Mouse (Mus musculus) hindbrain, embryonic 10.5 days (tissue): ENCODE results near the gene Utrn. TPM values are rescaled to one million over a fixed set of nuclear protein-coding genes. Genes with fewer than 3 reads are reported as not detected.

Source experiments
- DNase-seq: peaks from one replicate; pipeline ENCODE4 v3.0.0-alpha.2; 2017; ENCODE audit warnings: low spot score
- H3K27ac ChIP-seq: fragments of 300-500 bp; sonication (generic); 2 replicates; pipeline ENCODE4 v1.5.1; 2016; ENCODE audit warnings: mild to moderate bottlenecking, moderate library complexity
- H3K27me3 ChIP-seq: fragments of 300-500 bp; sonication (generic); 2 replicates; pipeline ENCODE4 v1.6.1; 2016; ENCODE audit warnings: mild to moderate bottlenecking; ENCODE audit not compliant: poor library complexity, insufficient read depth, severe bottlenecking
- H3K36me3 ChIP-seq: fragments of 300-500 bp; sonication (generic); 2 replicates; pipeline ENCODE4 v1.6.1; 2016; ENCODE audit warnings: mild to moderate bottlenecking, moderate library complexity
- H3K4me1 ChIP-seq: fragments of 300-500 bp; sonication (generic); replicated peaks from 2 replicates; pipeline ENCODE4 v1.6.1; 2016; ENCODE audit warnings: mild to moderate bottlenecking
- H3K4me3 ChIP-seq: fragments of 300-500 bp; sonication (generic); 2 replicates; pipeline ENCODE4 v1.5.1; 2016; ENCODE audit warnings: mild to moderate bottlenecking, moderate library complexity
- H3K9me3 ChIP-seq: fragments of 300-500 bp; sonication (generic); 2 replicates; pipeline ENCODE4 v1.6.1; 2016; ENCODE audit warnings: mild to moderate bottlenecking, moderate library complexity
- WGBS: fragments of 180-500 bp; shearing (Covaris S2); methylation state at CpG from one replicate; pipeline ENCODE4 v1.1.7; 2016; 5-methylcytosine and 5-hydroxymethylcytosine counted together
- polyA plus RNA-seq: library from polyadenylated mRNA; unstranded; fragments of >200 nt; fragmentation: Nextera tagmentation; extraction: Ambion mirVana; gene quantifications from 2 replicates; pipeline ENCODE4 v1.2.1, GENCODE M21; 2016

Utrn gene
- polyA plus RNA-seq, 1 experiment from 2014 or later, result 38.7 TPM

DNA sequence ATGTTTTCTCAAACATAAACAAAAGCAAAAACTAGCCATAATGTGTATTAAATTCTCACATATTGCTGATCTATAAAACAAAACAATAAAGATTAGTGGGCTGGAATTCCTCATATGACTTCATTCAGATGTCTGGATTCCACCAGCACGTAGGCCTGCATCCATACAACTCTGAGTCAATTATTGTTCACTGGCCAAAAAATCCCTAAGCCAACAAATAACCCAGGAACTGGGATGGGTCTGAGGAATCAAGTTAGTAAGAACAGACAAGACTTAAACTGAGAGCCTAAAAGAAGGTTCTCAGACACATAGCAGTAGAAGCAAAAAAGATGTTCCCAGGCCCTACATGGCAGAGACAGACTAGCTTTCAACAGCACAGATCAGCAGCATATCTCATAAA, 65.2 kb downstream of the Utrn start:
- no peaks in the 10 kb centered on the region for H3K27me3 ChIP-seq
- no peak overlapping the region for H3K4me3 ChIP-seq
- WGBS, result 85% methylated on average over 1 of the region's 1 CpGs
- H3K4me1 ChIP-seq, result peaks cover 21% of the 10 kb centered on the region
- H3K27ac ChIP-seq, result no peak overlapping the region
- H3K9me3 ChIP-seq, result no peaks in the 10 kb centered on the region
- no peaks in the 10 kb centered on the region for H3K36me3 ChIP-seq
- DNase-seq, result no peak

DNA sequence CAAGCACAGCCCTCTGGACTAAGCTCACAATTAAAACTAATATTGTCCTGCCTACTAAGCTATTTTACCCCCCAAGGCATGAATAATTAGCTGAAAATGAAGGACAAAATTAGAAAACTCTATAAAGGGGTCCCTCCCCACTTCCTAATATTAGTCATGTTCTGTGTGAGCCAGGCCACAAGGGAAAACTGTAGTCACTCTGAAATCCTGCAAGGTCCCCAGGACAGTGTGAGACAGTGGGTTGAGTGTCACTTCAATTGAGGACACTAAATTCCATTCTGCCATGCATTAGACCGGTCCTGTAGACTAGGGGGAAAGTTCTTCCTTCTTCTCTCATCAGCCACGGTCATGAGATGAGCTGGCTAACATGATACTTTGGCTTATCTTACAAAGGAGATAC, 69.7 kb downstream of the Utrn start:
- Histone ChIP-seq H3K4me1 (peaks cover 13% of the 10 kb centered on the region), H3K27ac (no peak overlapping the region), H3K36me3 (no peaks in the 10 kb centered on the region), H3K27me3 (no peaks in the 10 kb centered on the region), H3K9me3 (no peaks in the 10 kb centered on the region), H3K4me3 (no peak overlapping the region)
- WGBS, result 90% methylated on average over 2 of the region's 2 CpGs
- DNase-seq, result no peak

DNA sequence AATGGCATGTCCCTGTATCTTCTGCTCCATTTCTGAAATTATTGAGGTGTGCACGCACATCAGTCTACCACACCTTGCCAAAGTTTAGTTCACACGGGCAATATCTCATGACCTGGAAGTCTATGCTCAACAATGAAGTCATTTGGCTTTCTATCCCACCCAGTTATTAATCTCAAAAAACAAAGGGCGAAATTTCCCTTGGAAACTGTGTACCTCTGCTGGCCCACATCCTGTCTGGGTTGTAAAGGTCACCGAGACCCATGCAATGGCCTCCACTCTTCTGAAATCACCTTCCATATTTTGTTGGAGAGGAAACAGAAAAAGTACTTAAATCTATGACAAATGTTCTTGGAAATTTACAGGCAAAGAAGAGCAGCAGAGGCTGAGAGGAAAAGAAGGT, 70.9 kb downstream of the Utrn start:
- no peak overlapping the region for H3K4me3 ChIP-seq
- no peaks in the 10 kb centered on the region for H3K27me3 ChIP-seq
- no peaks in the 10 kb centered on the region for H3K9me3 ChIP-seq
- WGBS, result 91% methylated on average over 4 of the region's 4 CpGs
- no peak overlapping the region for H3K27ac ChIP-seq
- H3K36me3 ChIP-seq, result no peaks in the 10 kb centered on the region
- no peak for DNase-seq
- H3K4me1 ChIP-seq, result peaks cover 13% of the 10 kb centered on the region

DNA sequence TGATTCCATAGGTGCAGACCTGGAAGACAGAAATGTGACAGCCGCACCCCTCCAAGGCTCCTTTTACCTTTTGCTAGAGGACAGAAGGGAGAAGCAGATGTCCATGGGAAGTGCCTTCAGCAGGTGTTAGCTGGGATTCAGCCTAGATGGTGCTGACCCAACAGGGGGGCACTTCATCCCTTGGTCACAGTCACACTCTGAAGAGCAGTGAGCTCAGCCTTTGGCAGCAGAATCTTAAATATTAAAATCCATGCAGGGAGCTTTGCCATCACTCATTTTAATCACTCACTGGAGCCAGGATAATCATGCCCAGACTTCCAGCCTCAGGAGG, 72.7 kb downstream of the Utrn start:
- Histone ChIP-seq H3K27me3 (no peaks in the 10 kb centered on the region), H3K4me1 (peaks cover 26% of the 10 kb centered on the region), H3K9me3 (no peaks in the 10 kb centered on the region), H3K4me3 (no peak overlapping the region), H3K36me3 (no peaks in the 10 kb centered on the region), H3K27ac (0 out of 2 replicates have a peak overlapping the region, but pooled peaks have one; percentile 35)
- no peak for DNase-seq
- 79% methylated on average over 1 of the region's 1 CpGs for WGBS

DNA sequence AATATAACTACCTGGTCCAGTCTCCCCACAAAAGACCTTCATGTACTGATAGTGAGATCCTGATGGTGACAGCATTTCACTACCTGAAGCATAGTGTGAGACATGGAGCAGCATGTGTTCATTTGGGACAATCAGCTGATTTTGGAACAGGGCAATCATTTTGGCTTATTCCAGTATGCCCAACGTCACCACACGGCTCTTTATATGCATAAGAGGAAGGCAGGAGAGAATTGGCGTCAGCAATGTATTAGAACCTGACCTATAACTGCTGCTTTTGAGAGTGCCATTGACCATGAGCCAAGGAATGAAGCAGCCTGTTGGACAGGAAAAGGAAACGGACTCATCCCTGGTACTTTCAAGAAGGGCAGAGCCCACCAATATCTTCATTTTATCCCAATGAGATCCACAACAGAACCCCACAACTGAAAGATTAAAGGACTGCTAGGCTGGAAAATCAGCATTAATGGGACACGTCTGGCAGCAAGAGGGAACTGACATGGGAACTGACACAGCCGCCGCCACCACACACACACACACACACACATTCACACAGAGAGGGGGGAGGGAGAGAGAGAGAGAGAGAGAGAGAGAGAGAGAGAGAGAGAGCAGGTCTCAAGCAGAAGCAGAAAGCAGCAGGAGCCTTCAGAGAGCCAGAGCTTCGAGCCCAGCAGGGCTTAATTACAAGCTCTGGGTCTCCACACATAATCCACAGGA, 73.2 kb downstream of the Utrn start:
- no peaks in the 10 kb centered on the region for H3K27me3 ChIP-seq
- H3K4me3 ChIP-seq, result no peak overlapping the region
- no peak for DNase-seq
- no peaks in the 10 kb centered on the region for H3K9me3 ChIP-seq
- 73% methylated on average over 8 of the region's 8 CpGs for WGBS
- H3K27ac ChIP-seq, result peak overlapping the region; percentile 35; the same call in 1 of the 2 replicates
- peaks cover 32% of the 10 kb centered on the region for H3K4me1 ChIP-seq
- no peaks in the 10 kb centered on the region for H3K36me3 ChIP-seq

DNA sequence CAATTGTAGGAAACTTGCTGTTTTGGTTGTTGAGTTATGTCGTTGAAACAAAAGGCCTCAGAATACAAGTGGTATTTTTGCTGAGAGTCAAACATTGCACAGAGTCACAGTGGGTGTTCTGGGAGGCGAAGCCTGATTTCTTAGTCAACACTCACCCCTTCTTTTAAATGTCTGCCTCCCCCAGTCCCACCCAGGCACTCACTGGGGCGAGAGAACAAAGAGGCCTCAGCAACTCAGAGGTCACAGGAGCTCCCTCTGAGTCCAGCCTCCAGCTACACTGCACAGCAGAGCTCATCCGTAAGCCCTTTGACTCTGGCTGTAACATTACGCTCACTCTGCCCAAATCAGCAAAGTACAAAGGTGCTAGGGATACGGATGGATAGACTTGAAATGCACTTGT, 77.1 kb downstream of the Utrn start:
- Histone ChIP-seq H3K9me3 (no peaks in the 10 kb centered on the region), H3K27me3 (no peaks in the 10 kb centered on the region), H3K4me1 (peaks cover 32% of the 10 kb centered on the region), H3K36me3 (no peaks in the 10 kb centered on the region), H3K27ac (peak overlapping the region; percentile 80), H3K4me3 (no peak overlapping the region)
- DNase-seq, result peak; percentile 60
- WGBS, result 4% methylated on average over 6 of the region's 6 CpGs

DNA sequence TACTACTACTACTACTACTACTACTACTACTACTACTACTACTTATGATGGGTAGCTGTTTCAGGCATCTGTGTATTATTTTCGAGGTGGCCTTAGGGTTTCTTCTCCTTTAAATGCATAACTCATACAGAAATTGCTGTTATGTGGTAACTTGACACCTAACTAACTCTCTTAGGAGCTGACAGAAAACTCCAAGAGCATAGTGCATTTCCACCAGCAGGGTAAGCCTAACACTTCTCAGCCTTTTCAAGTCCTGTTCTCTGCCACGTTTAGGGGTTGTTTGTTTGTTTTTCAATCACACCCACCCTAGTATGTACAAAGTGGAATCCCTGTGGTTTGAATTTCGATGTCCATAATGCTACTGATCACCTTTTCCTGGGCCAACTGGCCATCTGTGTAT, 78.3 kb downstream of the Utrn start:
- 63% methylated on average over 3 of the region's 3 CpGs for WGBS
- H3K27me3 ChIP-seq, result no peaks in the 10 kb centered on the region
- peaks cover 21% of the 10 kb centered on the region for H3K4me1 ChIP-seq
- no peaks in the 10 kb centered on the region for H3K9me3 ChIP-seq
- H3K4me3 ChIP-seq, result no peak overlapping the region
- no peak for DNase-seq
- H3K27ac ChIP-seq, result 0 out of 2 replicates have a peak overlapping the region, but pooled peaks have one; percentile 80
- no peaks in the 10 kb centered on the region for H3K36me3 ChIP-seq

DNA sequence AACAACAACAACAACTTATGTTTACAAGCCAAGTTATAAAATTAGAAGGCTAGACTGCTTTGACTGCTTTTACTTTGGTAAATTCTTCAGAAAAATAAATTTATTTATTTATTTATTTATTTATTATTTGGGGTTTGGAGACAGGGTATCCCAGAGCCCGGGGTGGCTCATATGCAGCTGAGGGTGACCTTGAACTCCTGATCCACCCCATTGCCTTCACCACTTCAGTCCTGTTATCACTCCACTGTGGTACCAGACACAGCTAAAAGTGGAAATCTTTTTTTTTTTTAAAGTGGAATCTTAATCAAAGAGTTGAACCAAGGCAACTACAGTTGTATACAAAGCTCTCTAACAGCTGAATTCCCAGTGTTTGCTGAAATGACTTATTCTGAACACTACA, 80.6 kb downstream of the Utrn start:
- Histone ChIP-seq H3K36me3 (no peaks in the 10 kb centered on the region), H3K4me1 (peaks cover 19% of the 10 kb centered on the region), H3K4me3 (no peak overlapping the region), H3K27me3 (no peaks in the 10 kb centered on the region), H3K27ac (no peak overlapping the region), H3K9me3 (no peaks in the 10 kb centered on the region)
- no peak for DNase-seq
- WGBS, result 92% methylated on average over 1 of the region's 1 CpGs

DNA sequence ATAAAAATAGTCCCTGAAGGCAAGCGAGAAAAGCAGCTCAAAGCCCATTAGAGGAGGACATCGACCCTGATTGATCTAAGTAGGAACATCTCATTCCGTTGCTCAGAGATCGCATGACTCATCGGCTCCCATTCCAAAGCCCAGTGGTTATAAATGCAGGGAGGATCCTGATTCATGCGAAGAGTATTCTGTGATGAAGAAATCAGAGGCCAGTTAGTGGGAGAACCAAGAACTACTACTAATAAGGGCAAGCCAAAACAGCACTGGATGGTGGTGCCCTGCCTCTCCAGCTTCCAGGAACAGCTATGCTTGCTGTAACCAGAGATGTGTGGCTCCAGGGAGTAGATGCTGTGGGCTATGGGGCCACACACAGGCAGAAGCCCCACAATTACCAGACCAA, 81.2 kb downstream of the Utrn start:
- WGBS, result 88% methylated on average over 6 of the region's 6 CpGs
- Histone ChIP-seq H3K36me3 (no peaks in the 10 kb centered on the region), H3K4me3 (no peak overlapping the region), H3K9me3 (no peaks in the 10 kb centered on the region), H3K27ac (no peak overlapping the region), H3K4me1 (peaks cover 19% of the 10 kb centered on the region), H3K27me3 (no peaks in the 10 kb centered on the region)
- no peak for DNase-seq

DNA sequence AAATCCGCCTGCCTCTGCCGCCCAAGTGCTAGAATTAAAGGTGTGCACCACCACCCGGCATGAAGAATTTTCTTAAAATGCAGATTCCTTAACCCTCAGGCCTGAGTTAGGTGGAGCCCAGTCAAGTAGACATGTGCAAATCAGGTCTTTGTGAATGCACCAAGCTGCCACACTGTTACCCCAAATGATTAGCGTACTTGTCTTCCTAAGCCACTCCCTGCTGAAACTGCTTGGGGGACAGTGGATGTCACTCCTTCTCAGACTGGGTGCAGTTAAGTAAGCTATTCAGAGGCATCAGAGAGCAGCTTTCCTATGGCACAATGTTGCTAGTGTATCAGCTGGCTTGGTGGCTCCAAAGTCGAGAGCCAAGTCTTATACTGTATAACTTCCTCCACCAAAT, 83.9 kb downstream of the Utrn start:
- H3K27me3 ChIP-seq, result no peaks in the 10 kb centered on the region
- H3K27ac ChIP-seq, result no peak overlapping the region
- no peaks in the 10 kb centered on the region for H3K4me1 ChIP-seq
- H3K36me3 ChIP-seq, result peaks cover 3% of the 10 kb centered on the region; the same call in 1 of the 2 replicates
- no peak for DNase-seq
- no peaks in the 10 kb centered on the region for H3K9me3 ChIP-seq
- no peak overlapping the region for H3K4me3 ChIP-seq
- WGBS, result 90% methylated on average over 5 of the region's 5 CpGs

DNA sequence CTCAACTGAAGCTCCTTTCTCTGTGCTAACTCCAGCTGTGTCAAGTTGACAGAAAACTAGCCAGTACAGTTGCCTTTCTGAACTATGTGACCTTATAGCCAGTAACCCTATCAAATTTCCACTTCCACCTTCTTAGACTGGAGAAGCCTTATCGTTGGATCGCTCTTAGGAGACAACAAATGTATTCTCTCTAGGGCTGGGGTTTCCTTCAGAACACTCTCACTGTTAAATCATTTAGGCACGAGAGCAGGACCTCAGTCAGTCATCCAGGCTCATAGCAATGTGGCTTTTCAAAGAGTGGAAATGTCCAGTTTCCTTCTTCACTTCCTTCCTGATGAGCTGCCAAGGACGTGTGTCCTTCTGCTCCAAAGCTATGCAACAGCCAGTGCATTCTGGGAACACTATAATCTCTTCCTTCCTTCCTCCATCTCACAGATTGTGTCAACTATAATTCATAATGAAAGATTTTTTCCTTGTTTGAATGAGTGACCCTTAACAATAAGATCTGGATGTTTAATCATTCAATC, 87.7 kb downstream of the Utrn start:
- no peaks in the 10 kb centered on the region for H3K4me1 ChIP-seq
- peaks cover 9% of the 10 kb centered on the region; the same call in 1 of the 2 replicates for H3K36me3 ChIP-seq
- 0 out of 2 replicates have a peak, but pooled peaks cover 5% of the 10 kb centered on the region for H3K9me3 ChIP-seq
- 76% methylated on average over 4 of the region's 4 CpGs for WGBS
- no peak overlapping the region for H3K4me3 ChIP-seq
- no peak overlapping the region for H3K27ac ChIP-seq
- DNase-seq, result no peak
- no peaks in the 10 kb centered on the region for H3K27me3 ChIP-seq

DNA sequence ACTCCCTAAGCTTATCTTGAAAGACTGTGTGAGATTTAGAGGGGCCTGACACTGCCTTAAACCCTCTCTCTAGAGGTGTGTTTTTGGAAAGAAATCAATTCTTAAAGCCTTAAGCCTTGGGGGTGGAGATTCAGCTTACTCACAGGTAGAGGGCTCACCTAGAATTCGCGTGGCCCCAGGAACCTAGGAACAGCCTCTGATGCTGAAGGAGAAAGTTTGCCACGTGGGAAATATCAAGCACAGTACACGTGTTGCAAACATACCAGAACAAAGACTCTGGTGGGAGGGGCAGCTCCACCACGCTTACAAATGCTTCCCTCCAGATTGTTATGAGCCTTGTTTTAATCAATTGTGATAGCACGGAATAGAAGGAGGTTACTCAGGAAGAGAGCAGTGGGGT, 96.0 kb downstream of the Utrn start:
- no peak overlapping the region for H3K4me3 ChIP-seq
- no peak overlapping the region for H3K27ac ChIP-seq
- 0 out of 2 replicates have a peak, but pooled peaks cover 3% of the 10 kb centered on the region for H3K4me1 ChIP-seq
- H3K36me3 ChIP-seq, result no peaks in the 10 kb centered on the region
- H3K9me3 ChIP-seq, result 0 out of 2 replicates have a peak, but pooled peaks cover 5% of the 10 kb centered on the region
- DNase-seq, result no peak
- 55% methylated on average over 6 of the region's 6 CpGs for WGBS
- no peaks in the 10 kb centered on the region for H3K27me3 ChIP-seq

DNA sequence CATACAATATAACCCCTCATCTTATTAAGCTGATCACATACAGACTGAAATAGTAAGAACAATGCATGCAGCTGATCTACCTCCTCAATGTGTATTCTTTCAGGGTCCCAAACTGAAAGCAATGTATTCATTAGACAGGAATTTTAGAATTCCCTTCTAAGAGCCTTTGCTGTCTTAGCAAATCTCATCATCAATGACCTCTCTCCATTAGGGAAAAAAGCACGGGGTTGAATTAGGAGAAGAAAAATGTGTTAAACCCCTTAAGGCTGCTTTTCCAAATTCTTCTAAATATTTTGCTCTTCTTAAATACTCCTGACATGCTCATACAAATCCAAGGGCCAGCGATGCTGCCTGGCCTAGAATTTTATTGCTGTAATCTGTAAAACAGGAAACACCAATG, 97.7 kb downstream of the Utrn start:
- DNase-seq, result no peak
- no peak overlapping the region for H3K27ac ChIP-seq
- no peak overlapping the region for H3K4me3 ChIP-seq
- WGBS, result 88% methylated on average over 2 of the region's 2 CpGs
- peaks cover 6% of the 10 kb centered on the region; the same call in 1 of the 2 replicates for H3K9me3 ChIP-seq
- H3K36me3 ChIP-seq, result 0 out of 2 replicates have a peak, but pooled peaks cover 3% of the 10 kb centered on the region
- H3K4me1 ChIP-seq, result 0 out of 2 replicates have a peak, but pooled peaks cover 3% of the 10 kb centered on the region
- H3K27me3 ChIP-seq, result no peaks in the 10 kb centered on the region
